Mouse (Mus musculus): ENCODE results near the gene Ptpn6.
A peak's percentile ranks its signal among the peaks of the same experiment; 100 is the strongest.

The Ptpn6 gene

DNA sequence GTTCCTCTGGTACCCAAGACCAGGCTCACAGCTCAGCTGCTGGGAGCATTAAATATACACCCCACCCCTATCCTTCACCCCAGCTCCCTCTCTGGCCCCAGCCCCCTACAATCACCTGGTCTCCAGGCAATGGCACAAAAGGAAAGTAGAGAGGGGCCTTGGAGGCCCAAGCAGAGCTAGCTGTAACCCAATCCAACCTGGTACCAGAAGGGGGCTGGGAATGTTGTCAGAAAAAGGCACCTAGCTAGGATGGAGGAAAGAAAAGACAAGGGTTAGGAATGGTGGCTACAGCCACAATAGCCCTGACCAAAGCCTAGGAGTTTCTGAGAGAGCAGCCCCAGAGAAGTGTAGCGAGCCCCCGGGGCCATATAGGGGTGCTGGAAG is 20.3 kb upstream of the Ptpn6 start:
- no peak for TF ChIP-seq GATA4 (IDR thresholded peaks at IDR 0.05; ENCODE audit: insufficient replicate concordance, low read length)

DNA sequence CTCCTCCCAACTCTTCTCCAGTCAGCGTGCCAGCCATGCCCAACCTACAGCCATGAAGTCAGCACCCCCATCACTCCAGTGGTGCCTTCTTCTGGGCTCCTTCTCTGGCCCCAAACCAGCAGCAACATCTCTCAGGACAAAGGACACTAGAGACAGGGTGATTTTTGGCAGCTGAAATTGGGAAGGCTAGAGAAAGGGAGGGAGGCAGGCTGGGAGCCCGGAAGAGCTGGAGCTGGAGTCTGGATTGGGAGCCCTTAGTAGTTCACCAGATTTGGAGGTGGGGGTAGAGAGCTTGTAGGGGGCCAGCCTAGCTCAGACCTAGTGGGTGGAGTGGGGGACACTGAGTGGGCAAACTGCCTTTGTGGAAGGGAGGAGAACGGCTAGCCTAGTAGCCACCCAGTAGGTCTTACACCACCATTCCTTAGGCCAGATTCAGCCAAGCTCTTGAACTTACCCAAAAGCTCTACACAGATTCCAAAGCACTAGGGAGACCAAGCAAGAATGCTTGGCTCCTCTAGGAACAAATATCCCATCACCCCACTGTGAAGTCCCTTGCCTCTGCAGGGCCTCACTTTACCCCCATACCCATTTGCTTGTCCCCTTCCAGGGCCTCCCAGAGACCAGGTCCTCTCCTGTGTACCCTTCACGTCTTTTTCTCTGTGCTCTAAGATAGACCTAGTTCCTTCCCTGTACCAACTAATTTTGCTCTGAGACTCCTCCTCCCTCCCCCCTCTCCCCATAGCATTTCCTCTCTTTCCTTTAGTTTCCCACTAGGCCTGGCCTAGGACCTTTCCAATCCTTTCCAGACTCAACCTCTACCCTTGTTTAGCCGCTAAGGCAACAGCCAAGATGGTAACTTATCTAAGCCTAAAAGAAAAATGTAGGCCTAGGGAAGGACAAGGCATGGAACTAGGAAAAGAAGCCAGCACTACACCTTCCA is 19.7 kb upstream of the Ptpn6 start:
- no peak for TF ChIP-seq GATA4 (IDR thresholded peaks at IDR 0.05; ENCODE audit: insufficient replicate concordance, low read length)

DNA sequence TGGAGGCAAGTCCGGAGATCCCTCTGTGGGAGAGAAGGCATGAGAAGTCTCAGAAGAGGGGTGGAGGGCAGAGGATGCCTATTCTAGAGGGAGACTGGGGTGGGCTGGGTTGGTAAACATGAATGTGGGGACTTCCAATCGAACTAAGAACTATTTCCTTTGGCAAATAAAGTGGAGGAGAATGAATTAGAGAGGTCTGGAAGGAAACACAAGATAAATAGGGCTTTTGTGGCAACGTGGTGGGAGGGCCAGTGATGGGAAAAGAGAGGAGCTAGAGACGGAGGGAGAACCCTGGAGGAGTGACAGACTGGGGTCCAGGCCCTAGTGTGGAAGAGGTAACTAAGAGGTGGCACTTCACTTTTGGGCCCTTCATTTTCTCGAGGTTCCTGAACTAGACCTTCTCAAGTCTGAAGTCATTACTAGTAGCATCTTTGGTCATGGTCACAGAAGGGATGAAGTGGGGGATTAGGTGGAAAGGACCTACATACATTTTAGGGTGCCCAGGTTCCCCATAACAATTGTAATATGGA is 18.9 kb upstream of the Ptpn6 start:
- TF ChIP-seq GATA4 (IDR thresholded peaks at IDR 0.05; ENCODE audit: insufficient replicate concordance, low read length): no peak

DNA sequence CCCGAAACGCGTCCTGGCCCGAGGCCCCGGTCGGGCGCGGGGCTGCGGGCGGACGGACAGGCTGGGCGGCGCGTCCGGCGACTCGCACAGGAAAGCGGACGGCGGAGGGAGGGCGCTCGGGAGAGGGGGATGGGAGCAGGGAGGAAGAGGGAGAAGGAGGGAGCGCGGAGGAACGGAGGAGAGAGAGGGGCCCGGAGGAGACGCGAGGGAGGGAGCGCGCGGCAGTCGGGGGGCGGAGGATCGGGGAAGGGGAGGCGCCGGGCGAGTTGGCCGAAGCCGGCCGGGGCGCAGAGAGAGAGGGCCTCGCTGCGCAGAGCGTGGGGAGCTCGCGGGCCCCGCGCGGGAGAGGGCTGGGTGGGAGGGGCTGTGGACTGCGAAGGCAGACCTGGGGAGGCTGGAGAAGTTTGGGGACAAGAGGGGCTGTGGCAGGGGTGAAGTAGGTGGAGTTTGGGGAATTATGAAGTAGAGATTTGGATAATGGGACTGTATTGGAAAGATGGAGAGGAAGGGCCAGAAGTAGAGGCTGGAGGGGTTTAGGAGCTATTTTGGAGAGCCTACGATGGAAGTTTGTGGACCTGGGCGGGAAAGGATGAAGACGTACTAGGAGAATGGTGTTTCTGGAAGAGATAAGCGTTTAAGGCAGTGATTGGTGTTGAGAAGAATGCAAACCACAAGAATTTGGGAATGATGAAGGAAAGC is 18.3 kb upstream of the Ptpn6 start:
- no peak for TF ChIP-seq GATA4 (IDR thresholded peaks at IDR 0.05; ENCODE audit: insufficient replicate concordance, low read length)

DNA sequence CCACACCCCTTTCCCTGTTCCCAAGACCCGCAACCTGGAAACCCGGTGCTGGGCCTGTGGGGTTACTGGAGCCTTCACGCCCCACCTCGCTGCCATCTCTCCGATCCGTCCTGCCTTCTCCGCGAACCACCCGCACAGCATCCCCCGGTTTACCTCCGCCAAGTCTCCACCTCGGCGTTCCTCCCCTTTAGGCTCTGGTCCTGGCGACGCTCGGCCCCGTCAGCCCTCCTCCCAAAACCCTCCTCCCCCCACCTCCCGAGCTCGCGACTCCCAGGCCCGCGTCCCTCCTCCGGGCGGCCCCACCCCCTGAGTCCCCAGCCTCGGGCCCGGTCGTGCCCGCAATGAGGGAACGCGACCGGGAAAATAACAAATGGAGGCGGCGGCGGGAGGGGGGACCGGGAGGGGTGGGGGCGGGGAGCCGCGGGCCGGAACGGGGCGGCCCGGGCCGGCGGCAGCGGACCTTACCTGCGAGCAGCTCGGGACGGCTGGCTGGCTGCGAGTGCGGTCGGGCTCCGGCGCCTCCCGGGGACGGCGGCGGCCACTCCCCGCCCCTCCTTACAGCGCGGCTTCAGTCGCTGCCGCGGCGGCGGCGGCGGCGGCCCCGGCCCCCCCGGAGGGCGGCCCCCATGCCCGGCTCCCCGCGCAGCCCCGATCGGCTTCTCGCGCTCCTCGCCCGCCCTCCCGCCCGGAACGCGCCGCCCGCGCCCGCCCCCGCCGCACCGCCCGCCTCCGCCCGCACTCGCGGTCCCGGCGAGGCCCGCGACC is 17.5 kb upstream of the Ptpn6 start, which contains the start of the genes Gm45234 and Atn1:
Gene Gm45234 (minus strand): TSS at position 191 of the 765 bp plus-strand sequence.
Gene Atn1 (minus strand): TSS at position 694 of the 765 bp plus-strand sequence.
- no peak for TF ChIP-seq GATA4 (IDR thresholded peaks at IDR 0.05; ENCODE audit: insufficient replicate concordance, low read length)

DNA sequence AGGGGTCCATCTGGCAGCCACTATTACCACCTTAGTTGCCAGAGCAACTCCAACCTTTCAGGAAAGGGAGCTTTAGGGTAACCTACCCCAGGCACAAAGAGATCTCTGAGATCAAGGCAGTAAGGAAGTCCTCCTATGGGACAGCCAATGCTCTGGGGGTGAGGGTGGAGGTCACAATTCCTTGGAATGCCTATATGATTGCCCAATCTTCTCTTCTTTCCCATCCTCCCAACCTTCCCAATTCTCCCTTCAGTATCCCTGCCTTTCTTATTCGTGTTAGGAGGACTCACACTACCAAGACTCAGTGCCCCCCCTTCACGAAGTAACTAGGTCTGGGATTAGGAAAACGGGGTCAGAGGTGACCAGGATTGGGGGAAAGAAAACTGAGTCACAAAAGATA is 16.8 kb upstream of the Ptpn6 start:
- TF ChIP-seq GATA4 (IDR thresholded peaks at IDR 0.05; ENCODE audit: insufficient replicate concordance, low read length): no peak

DNA sequence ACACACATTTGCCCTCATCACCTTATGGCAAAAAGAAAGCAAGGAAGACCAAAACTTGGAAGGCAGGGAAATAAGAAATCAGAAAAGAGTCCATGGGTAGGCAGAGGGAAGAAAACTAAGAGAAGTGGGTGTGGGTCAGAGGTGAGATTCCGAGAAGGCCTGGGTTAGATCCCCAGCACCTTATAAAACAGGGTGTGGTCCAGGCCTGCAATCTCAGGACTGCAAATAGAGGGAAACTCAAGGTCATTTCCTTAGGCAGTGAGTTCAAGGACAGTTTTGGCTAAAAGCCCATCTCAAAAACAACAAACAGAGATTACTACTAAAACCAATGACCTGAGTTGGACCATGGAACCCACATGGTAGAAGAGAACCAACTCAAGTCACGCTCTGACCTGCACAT is 15.3 kb upstream of the Ptpn6 start:
- no peak; the same call in 1 of the 2 replicates for TF ChIP-seq GATA4 (IDR thresholded peaks at IDR 0.05; ENCODE audit: insufficient replicate concordance, low read length)

DNA sequence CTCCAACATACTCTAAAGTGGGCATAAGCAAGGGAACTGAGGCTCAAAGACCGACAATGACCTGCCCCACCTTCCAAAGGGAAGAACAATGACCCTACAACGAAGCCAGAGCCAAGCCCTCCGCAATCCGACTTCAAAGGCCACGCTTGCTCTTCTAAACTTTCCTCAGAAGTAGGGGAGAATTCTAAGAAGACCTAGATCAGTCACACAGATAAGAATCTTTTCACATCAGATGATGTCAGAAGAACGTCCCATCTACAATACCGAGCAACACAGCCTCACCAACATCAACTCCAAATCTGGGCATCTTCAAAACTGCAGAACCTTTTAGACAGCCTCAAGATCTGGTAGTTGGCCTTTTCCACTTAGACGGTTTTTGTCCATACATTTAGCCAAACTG is 11.9 kb upstream of the Ptpn6 start:
- TF ChIP-seq GATA4 (IDR thresholded peaks at IDR 0.05; ENCODE audit: insufficient replicate concordance, low read length): no peak

DNA sequence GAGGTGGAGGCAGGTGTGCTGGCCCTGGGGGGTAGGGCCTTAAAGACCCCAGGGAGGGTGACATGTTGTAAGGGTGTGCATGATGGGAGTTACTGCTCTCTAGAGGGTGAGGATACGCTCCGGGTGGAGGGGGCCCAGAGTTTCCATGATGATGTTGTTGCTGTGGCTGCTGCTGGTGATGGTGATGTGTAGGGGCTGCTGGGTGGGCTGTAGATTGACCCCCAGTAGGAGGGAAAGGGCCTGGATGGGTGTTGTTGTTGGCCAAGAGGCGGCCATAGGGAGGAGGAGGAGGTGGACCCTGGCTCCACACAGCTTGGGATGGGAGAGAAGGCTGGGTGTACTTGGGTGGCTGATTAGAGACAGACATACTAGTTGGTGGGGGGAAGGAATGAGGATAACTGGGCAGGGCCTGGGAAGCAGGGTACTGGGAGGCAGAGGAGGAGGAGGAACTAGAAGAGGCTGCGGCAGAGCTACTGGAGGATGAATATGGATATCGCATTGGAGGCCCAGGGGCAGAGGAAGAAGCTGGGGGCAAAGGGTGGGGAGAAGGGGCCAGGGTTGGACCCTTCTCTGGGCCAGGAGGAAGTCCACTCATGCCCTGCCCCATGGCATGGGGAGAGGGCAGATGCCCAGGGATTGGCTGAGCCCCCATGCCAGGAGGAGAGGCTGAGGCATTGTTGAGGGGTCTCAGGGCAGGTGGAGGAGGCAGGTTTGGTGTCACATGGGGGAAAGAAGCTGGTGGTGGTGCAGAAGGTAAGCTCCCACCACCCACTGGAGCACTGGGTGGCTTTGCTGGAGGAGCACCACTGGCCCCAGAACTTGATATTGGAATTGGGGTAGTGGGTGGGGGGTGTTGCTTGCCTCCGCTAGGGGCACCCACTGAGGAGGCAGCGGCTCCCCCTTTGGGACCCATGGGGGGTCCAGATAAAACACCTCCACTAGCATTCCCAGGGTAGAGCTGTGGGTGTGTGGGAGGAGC is 8.4 kb upstream of the Ptpn6 start:
- no peak for TF ChIP-seq GATA4 (IDR thresholded peaks at IDR 0.05; ENCODE audit: insufficient replicate concordance, low read length)

DNA sequence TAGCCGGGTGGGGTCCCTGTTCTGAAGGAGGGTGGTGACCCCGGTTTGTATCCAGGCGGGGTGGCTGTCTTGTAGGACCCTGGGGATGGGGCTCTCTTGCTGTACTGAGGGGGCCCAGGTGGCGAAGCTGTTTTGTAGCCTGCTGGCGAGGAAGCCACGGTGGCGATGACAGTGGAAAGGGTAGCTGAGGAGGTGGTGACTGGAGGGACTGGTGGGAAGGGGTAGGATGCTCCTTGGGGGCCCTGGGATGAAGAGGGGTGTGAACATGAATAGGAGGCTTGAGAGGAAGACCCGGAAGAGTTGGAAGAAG is 7.7 kb upstream of the Ptpn6 start:
- TF ChIP-seq GATA4 (IDR thresholded peaks at IDR 0.05; ENCODE audit: insufficient replicate concordance, low read length): no peak

DNA sequence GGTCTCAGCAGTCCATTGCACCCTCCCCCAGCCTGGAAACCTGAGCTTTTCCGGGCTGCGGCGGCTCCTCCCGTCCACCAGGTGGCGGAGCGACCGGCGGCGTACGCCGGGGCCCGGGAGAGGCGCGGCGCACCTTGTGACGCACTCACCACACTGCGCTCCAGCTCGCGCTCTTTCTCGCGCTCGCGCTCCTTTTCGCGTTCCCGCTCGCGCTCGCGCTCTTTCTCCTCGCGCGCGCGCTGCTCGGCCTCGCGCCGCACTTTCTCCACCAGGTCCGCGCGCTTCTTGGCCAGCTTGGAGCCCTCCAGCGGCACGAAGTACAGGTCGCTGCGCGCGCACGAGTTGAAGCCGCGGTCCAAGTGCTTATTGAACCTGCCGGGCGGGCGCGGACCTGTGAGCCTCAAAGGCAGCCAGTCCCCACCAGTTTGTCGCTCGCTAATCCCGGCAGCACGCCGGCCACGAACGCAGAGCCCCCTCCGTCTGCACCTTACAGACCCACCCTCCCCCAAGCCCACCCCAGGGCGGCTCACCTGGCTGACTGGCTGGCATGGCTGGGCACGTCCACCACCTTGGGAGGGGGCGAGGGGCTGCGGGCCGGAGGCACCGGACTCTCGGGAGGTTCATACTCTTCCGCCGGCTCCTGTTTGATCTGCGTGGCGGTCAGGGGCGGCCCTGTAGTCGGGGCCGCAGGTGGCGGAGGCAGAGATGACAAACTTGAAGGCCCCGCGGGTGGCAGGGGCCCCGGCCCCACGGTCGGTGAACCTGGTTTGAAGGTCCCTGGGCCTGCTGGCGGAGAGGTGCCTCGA is 7.2 kb upstream of the Ptpn6 start:
- TF ChIP-seq GATA4 (IDR thresholded peaks at IDR 0.05; ENCODE audit: insufficient replicate concordance, low read length): 0 out of 2 replicates have a peak, but pooled peaks have one; percentile 29

DNA sequence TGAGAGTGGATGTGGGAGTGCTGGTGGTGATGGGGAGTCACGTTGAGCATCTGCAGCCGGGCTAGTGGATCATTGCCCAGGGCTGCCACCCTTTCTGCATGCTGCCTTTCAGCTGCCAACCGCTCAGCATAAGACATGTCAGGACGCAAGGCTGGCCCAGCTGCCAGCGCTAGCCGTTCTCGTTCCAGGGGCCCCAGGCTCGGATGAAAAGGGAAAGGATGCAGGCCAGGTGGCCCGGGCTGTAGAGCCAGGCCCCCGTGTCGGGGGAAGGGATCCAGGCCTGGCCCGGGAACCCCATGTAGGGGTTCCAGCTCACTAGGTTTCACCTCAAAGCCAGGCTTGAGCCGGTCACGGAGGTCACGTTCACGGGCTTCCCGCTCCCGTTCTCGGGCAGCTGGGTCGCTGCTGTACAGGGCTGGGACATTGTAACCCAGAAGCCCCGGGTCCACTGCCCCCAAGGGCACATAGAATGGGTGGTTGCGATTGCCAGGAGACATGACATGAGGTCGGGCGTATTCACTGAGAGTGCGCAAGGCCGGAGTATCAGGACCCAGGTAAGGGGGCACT is 6.3 kb upstream of the Ptpn6 start:
- TF ChIP-seq GATA4 (IDR thresholded peaks at IDR 0.05; ENCODE audit: insufficient replicate concordance, low read length): no peak

DNA sequence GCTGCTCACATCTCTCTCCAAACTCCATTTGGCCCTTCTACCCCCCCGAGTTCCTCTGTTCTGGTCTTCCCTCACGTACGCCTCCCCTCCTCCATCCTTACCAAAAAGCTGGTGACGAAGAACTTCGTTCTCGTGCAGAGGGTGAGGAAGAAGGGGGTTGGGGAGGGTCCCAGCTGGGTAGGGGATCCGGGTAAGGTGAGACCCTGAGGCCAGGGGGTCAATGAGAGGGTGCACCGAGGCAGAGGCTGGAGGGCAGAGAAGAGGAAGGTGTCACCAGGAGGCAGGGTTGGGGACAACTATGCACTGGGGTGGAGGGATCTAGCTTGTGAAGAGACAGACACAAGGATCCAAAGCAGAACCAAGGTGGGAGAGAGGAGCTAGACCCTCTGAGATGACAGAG is 5.1 kb upstream of the Ptpn6 start:
- TF ChIP-seq GATA4 (IDR thresholded peaks at IDR 0.05; ENCODE audit: insufficient replicate concordance, low read length): no peak
